Mouse (Mus musculus) liver, adult 2 months (tissue): ENCODE measurements around the gene Gm43552.

Experiments used
- CTCF ChIP-seq: fragments of 200-500 bp; IDR thresholded peaks from 2 replicates; pipeline ENCODE4 v1.5.1; 2011; ENCODE audit warnings: low read depth, low read length, control low read depth
- POLR2A ChIP-seq: fragments of 200-500 bp; IDR thresholded peaks from 2 replicates; pipeline ENCODE4 v1.6.1; 2011; ENCODE audit warnings: low read length, control low read depth; ENCODE audit not compliant: insufficient read depth; ENCODE audit errors: extremely low read depth

DNA sequence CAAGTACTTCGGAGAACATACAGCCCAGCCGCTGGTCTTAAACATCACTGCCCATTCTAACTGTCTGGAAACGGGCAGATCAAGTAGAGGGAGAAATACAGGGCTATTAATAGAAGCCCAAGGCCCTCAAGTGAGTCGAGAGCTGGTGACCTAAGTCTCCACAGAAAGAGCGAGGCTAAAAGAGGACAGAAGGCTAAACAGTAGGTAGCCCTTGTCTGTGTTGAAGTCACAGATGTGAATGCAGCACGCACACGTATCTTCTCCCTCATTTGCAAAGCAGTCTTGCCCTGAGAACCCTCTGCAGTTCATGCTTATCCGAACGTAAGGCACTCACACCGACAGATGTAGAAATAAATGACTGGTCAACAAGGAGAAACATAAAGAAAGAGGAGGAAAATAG lies 5.3 kb downstream of the Gm43552 start:
- TF ChIP-seq CTCF (no peak), POLR2A (no peak)
